Mouse (Mus musculus): ENCODE measurements at regions not wholly inside any gene's neighbourhood (a gene's known extent, or its start where the extent isn't known, plus 50 kb on each side); places are given as distances from the start of the nearest gene placed in this dataset.

DNA sequence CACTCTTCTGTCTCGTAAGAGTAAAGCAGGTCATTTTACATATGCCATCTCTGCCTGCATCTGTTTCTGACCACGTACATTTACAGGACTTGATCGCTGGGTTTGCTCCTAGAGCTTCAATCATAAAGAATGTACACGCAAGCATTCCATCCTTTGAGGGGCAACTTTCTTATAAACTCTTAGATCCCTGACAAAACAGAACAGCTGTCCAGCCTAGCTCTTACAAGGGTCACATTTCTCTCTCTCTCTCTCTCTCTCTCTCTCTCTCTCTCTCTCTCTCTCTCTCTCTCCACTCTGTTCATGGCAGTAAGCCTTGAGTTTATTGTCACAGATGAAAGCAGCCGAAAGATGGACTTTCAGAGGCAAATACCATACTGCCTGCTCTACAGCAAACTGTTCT lies 67.6 kb upstream of the Fat1 start:
- no peak for TF ChIP-seq CTCF (IDR thresholded peaks at IDR 0.05; ENCODE audit: low read depth)
- no peak for TF ChIP-seq EP300 (optimal IDR thresholded peaks at IDR 0.05)
